Mouse (Mus musculus) testis, adult 2 months (tissue): ENCODE data around the gene Bub1b.

Source experiments
- CTCF ChIP-seq: fragments of 200-500 bp; IDR thresholded peaks from 2 replicates; pipeline ENCODE4 v1.5.1; 2012; ENCODE audit warnings: low read depth, mild to moderate bottlenecking, inconsistent platforms, low read length, moderate library complexity; ENCODE audit not compliant: control insufficient read depth, insufficient read depth, insufficient replicate concordance
- POLR2A ChIP-seq: fragments of 200-500 bp; IDR thresholded peaks from 2 replicates; pipeline ENCODE4 v1.6.1; 2012; ENCODE audit warnings: low read depth, mild to moderate bottlenecking, inconsistent platforms, low read length, moderate library complexity; ENCODE audit not compliant: control insufficient read depth

GRCm38 (mm10) chr2:118689875-118690274 is 91.9 kb downstream of the Bub1b start:
- TF ChIP-seq CTCF (no peak), POLR2A (no peak)
